Mouse (Mus musculus) layer of hippocampus, postnatal 10 days (tissue): ENCODE results near the gene Rpl39. TPM values are rescaled to one million over a fixed set of nuclear protein-coding genes. Genes with fewer than 3 reads are reported as not detected.

Experiments used
- DNase-seq, 2 experiments: peaks; one replicate each; pipeline ENCODE4 v3.0.0; 2021; ENCODE audit warnings: low spot score in 2 of 2
- total RNA-seq, 2 experiments: library from RNA; stranded (reverse); gene quantifications; 2 replicates each; pipeline ENCODE4 v1.2.3; 2021

Rpl39 gene
- total RNA-seq, 2 experiments from 2014 or later, result 418 to 424 TPM

DNA sequence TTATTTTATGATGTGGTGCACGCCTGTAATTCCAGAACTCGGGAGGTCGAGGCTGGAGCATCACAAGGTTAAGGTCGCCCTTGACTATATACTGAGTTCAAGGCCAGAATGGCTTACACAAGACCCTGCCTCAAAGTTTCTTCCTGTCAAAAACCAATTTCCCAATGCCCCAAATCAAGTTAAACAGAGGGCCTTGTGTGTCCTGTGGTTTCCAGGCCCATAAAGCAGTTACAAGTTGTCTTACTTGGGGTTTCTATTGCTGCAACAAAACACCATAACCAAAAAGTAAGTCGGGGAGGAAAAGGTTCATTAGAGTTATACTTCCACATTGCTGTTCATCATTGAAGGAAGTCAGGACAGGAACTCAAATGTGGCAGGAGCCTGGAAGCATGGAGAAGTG lies 16.4 kb downstream of the Rpl39 start:
- DNase-seq, result no peak

DNA sequence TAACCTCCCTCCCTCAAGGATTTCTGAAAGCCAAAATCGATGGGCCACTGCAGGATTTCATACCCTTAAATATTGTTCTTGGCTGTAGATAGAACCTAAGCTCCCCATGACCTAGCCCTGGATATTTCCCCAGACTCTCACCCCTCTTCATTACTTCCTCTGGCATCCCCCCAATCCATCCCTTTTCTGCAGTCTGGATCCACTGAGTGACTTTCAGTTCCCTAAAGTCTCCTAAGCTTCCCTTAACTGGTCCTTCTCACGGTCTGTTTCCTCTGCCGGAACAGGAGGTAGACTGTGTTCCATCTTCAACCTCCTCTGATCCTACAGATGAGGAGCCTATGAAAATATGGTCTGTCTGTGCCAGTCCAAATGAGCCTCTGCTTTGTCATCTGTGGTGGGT lies 17.9 kb downstream of the Rpl39 start:
- DNase-seq, result no peak

- DNase-seq, result no peak
Observed at GRCm38 (mm10) chrX:37063902-37064301, 21.3 kb downstream of the Rpl39 start.

GRCm38 (mm10) chrX:37048890-37049823 lies 36.0 kb downstream of the Rpl39 start:
- DNase-seq, result no peak

- no peak for DNase-seq
Observed at GRCm38 (mm10) chrX:37048066-37048889, 36.9 kb downstream of the Rpl39 start, which contains the start of gene Sowahd. TSS of gene Sowahd (plus strand) at chrX:37048845.

GRCm38 (mm10) chrX:37042726-37043125 lies 42.5 kb downstream of the Rpl39 start:
- peak; percentile 68 to 77 for DNase-seq

Other genes with a start within 250 kb of the Rpl39 start
- 10 to 100 TPM; 56.7 to 60.6 TPM for gene Ube2a, start 211.5 kb downstream of the Rpl39 start, total RNA-seq
- 10 to 100 TPM; 31.5 to 32.3 TPM for gene C330007P06Rik, start 211.3 kb downstream of the Rpl39 start, total RNA-seq
- gene Nkrf, start 182.5 kb downstream of the Rpl39 start, total RNA-seq, result 10 to 100 TPM; 28.3 to 31.2 TPM
- 10 to 100 TPM; 62.0 to 64.6 TPM for gene Sept6, start 93.6 kb downstream of the Rpl39 start, total RNA-seq
- not detected for gene Sowahd, start 36.6 kb downstream of the Rpl39 start, total RNA-seq
- gene Upf3b, start 24.9 kb upstream of the Rpl39 start, total RNA-seq, result 10 to 100 TPM; 20.7 to 21.6 TPM
- gene Nkap, start 41.4 kb upstream of the Rpl39 start, total RNA-seq, result 10 to 100 TPM; 18.1 to 22.9 TPM
- under 1 TPM in 1 of 2 experiments, not detected in 1; 0.25 TPM for gene Akap14, start 83.4 kb upstream of the Rpl39 start, total RNA-seq
- 100 to 1,000 TPM; 233 to 247 TPM for gene Ndufa1, start 105.8 kb upstream of the Rpl39 start, total RNA-seq
- 1 to 10 TPM; 6.9 to 8.4 TPM for gene Rnf113a1, start 105.8 kb upstream of the Rpl39 start, total RNA-seq
- not detected for gene Gm9, start 125.6 kb upstream of the Rpl39 start, total RNA-seq
- not detected for gene Rhox1, start 136.9 kb upstream of the Rpl39 start, total RNA-seq
- gene Rhox2a, start 159.6 kb upstream of the Rpl39 start, total RNA-seq, result not detected
- not detected for gene Rhox3a, start 164.5 kb upstream of the Rpl39 start, total RNA-seq
- gene Rhox4a, start 179.9 kb upstream of the Rpl39 start, total RNA-seq, result not detected